Mouse (Mus musculus) frontal cortex, postnatal 36 days (tissue): ENCODE measurements around the gene Tnik.
A peak's percentile ranks its signal among the peaks of the same experiment; 100 is the strongest.

ENCODE experiments used
- DNase-seq, 2 experiments: peaks; one replicate each; pipeline ENCODE4 v3.0.0; 2022; ENCODE audit warnings: low spot score in 2 of 2

Gene Tnik

GRCm38 (mm10) chr3:28612330-28612729, 349.3 kb downstream of the Tnik start:
- DNase-seq, result peak in 1 of 2 experiments; percentile 71

- DNase-seq, result no peak
Observed at GRCm38 (mm10) chr3:28616386-28616785, 353.4 kb downstream of the Tnik start.

- DNase-seq, result no peak
Observed at GRCm38 (mm10) chr3:28617008-28617627, 354.1 kb downstream of the Tnik start.

GRCm38 (mm10) chr3:28621792-28622191, 358.8 kb downstream of the Tnik start:
- DNase-seq, result no peak

GRCm38 (mm10) chr3:28626816-28627215, 363.8 kb downstream of the Tnik start:
- DNase-seq, result no peak

GRCm38 (mm10) chr3:28636778-28637177, 373.8 kb downstream of the Tnik start:
- DNase-seq, result no peak

- peak; percentile 46 to 69 for DNase-seq
Observed at GRCm38 (mm10) chr3:28638957-28639356, 375.9 kb downstream of the Tnik start.

GRCm38 (mm10) chr3:28643252-28643947, 380.4 kb downstream of the Tnik start:
- DNase-seq, result no peak

- no peak for DNase-seq
Observed at GRCm38 (mm10) chr3:28652574-28652973, 389.6 kb downstream of the Tnik start.

GRCm38 (mm10) chr3:28653043-28653442, 390.0 kb downstream of the Tnik start:
- DNase-seq, result no peak

- DNase-seq, result peak; percentile 34 to 36
Observed at GRCm38 (mm10) chr3:28654740-28655139, 391.7 kb downstream of the Tnik start.

GRCm38 (mm10) chr3:28658349-28658748, 395.3 kb downstream of the Tnik start:
- DNase-seq, result no peak

GRCm38 (mm10) chr3:28680851-28681250, 417.8 kb downstream of the Tnik start:
- no peak for DNase-seq

- DNase-seq, result no peak
Observed at GRCm38 (mm10) chr3:28681866-28682265, 418.9 kb downstream of the Tnik start.

GRCm38 (mm10) chr3:28682411-28682810, 419.4 kb downstream of the Tnik start:
- no peak for DNase-seq

GRCm38 (mm10) chr3:28685510-28685909, 422.5 kb downstream of the Tnik start:
- no peak for DNase-seq

- DNase-seq, result no peak
Observed at GRCm38 (mm10) chr3:28694811-28695210, 431.8 kb downstream of the Tnik start.

GRCm38 (mm10) chr3:28695608-28696007, 432.6 kb downstream of the Tnik start:
- no peak for DNase-seq

GRCm38 (mm10) chr3:28696162-28696561, 433.1 kb downstream of the Tnik start:
- no peak for DNase-seq

- DNase-seq, result no peak
Observed at GRCm38 (mm10) chr3:28697797-28698196, 434.8 kb downstream of the Tnik start, which contains the start of gene Slc2a2. Slc2a2 (plus strand) TSS chr3:28697903.

- DNase-seq, result no peak
Observed at GRCm38 (mm10) chr3:28699601-28700000, 436.6 kb downstream of the Tnik start.

GRCm38 (mm10) chr3:28705522-28706137, 442.6 kb downstream of the Tnik start:
- no peak for DNase-seq

GRCm38 (mm10) chr3:28706736-28707135, 443.7 kb downstream of the Tnik start:
- no peak for DNase-seq
